Mouse (Mus musculus) Patski (cell line): ENCODE measurements around the gene Wnk4. TPM values are rescaled to one million over a fixed set of nuclear protein-coding genes. Genes with fewer than 3 reads are reported as not detected.
A peak's percentile ranks its signal among the peaks of the same experiment; 100 is the strongest.

Experiments used
- ATAC-seq: fragments of 100-300 bp; one replicate; pipeline ENCODE4 v1.8.0; 2021
- CTCF ChIA-PET: fragments of 350-600 bp; sonication (Branson Sonifier 250); formaldehyde crosslinking; loops from one replicate; lab custom pipeline; 2022; ENCODE audit warnings: inconsistent platforms; lab: Charles Lee
- POLR2A ChIA-PET: fragments of 350-600 bp; sonication (Branson Sonifier 250); formaldehyde crosslinking; loops from one replicate; lab custom pipeline; 2022; ENCODE audit warnings: antibody characterized with exemption, inconsistent platforms; lab: Charles Lee
- DNase-seq: peaks from one replicate; pipeline ENCODE4 v3.0.0-alpha.2; 2011; ENCODE audit warnings: low read depth, low spot score
- H3K27me3 ChIP-seq: fragments of 371-371 bp; one replicate; pipeline ENCODE4 v1.5.1; 2021
- CTCF ChIP-seq: fragments of 100-300 bp; IDR thresholded peaks from one replicate; pipeline ENCODE4 v1.5.1; 2021
- in situ Hi-C: fragments of 300-500 bp; cut with MboI; formaldehyde crosslinking; loops from 3 replicates; pipeline ENCODE4 v1.11.1; 2018; ENCODE audit warnings: low pct_unique_long_range_greater_than_20kb, mixed read lengths
- polyA plus RNA-seq: library from polyadenylated mRNA; unstranded; gene quantifications from one replicate; pipeline ENCODE4 v1.2.3, GENCODE M21; 2021

The Wnk4 gene
- polyA plus RNA-seq, 1 experiment from 2014 or later, result 53.9 TPM

- ATAC-seq (no peak), DNase-seq (no peak)
- no peaks in the 10 kb centered on the region for H3K27me3 ChIP-seq
- POLR2A ChIA-PET, result no interaction called here
- CTCF ChIA-PET, result interaction anchor here (1.3 to 1.9 kb wide), 2 partner anchors 19 to 64 kb away, joined by 4 to 5 read pairs; partner anchors contain the start of gene Becn1
- in situ Hi-C loops, result no loop called here
- TF ChIP-seq CTCF, result no peak
These were observed 22.2 kb upstream of the Wnk4 start for GRCm38 (mm10) chr11:101238071-101238647.

GRCm38 (mm10) chr11:101245071-101245470, 15.3 kb upstream of the Wnk4 start:
- no peaks in the 10 kb centered on the region for H3K27me3 ChIP-seq
- ATAC-seq, result no peak
- DNase-seq, result no peak
- in situ Hi-C loops, result no loop called here
- POLR2A ChIA-PET, result no interaction called here
- CTCF ChIA-PET, result interaction anchor here (1.0 to 1.9 kb wide), 6 partner anchors 8 to 45 kb away, joined by 3 to 8 read pairs (median 5); no protein-coding TSS in a partner anchor
- no peak for TF ChIP-seq CTCF

GRCm38 (mm10) chr11:101245855-101246701, 14.3 kb upstream of the Wnk4 start, which contains the start of gene Ramp2:
Gene Ramp2, plus strand, starts transcription at chr11:101246028.
- ChIA-PET CTCF (interaction anchor here (0.7 to 1.9 kb wide), 8 partner anchors 9 to 56 kb away, joined by 3 to 8 read pairs (median 5); partner anchors contain the start of gene Becn1), POLR2A (interaction anchor here (0.6 to 1.7 kb wide), 3 partner anchors 14 to 102 kb away, joined by 3 to 10 read pairs (median 3); no protein-coding TSS in a partner anchor)
- DNase-seq (no peak), ATAC-seq (peak; percentile 17)
- in situ Hi-C loops, result no loop called here
- no peaks in the 10 kb centered on the region for H3K27me3 ChIP-seq
- peak; percentile 40 for TF ChIP-seq CTCF

- in situ Hi-C loops, result no loop called here
- CTCF ChIA-PET, result interaction anchor here (0.7 to 1.9 kb wide), 6 partner anchors 10 to 56 kb away, joined by 3 to 8 read pairs (median 5); partner anchors contain the start of gene Becn1
These were observed 13.7 kb upstream of the Wnk4 start for GRCm38 (mm10) chr11:101246702-101247012.

DNA sequence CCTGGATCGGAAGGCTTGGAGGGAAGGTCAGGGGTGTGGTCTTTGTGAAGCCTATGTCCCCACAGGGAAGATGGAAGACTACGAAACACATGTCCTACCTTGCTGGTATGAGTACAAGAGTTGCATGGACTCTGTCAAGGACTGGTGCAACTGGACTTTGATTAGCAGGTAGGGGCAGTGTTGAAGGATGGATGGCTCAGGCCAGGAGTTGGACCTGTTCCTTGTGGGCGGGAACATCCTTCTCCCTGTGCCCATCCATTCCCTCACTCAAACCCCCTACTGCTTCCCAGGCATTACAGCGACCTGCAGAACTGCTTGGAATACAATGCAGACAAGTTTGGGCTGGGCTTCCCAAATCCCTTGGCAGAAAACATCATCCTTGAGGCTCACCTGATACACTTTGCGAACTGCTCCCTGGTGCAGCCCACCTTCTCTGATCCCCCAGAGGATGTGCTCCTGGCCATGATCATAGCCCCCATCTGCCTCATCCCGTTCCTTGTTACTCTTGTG, 12.8 kb upstream of the Wnk4 start:
- ATAC-seq, result no peak
- TF ChIP-seq CTCF, result no peak
- CTCF ChIA-PET, result interaction anchor here (0.7 kb wide), 1 partner anchor 16 kb away, joined by 3 read pairs; no protein-coding TSS in a partner anchor

More at GRCm38 (mm10) chr11:101246702-101247012, 13.7 kb upstream of the Wnk4 start:
- no peak for DNase-seq
- ATAC-seq, result no peak
- no peak for TF ChIP-seq CTCF
- POLR2A ChIA-PET, result interaction anchor here (0.8 to 1.7 kb wide), 3 partner anchors 15 to 56 kb away, joined by 3 to 10 read pairs (median 4); no protein-coding TSS in a partner anchor
- H3K27me3 ChIP-seq, result no peaks in the 10 kb centered on the region

GRCm38 (mm10) chr11:101248258-101248994, 11.9 kb upstream of the Wnk4 start:
- peak; percentile 78 for TF ChIP-seq CTCF
- DNase-seq, result no peak
- ATAC-seq, result no peak
- H3K27me3 ChIP-seq, result no peaks in the 10 kb centered on the region
- ChIA-PET POLR2A (no interaction called here), CTCF (interaction anchor here (0.7 to 0.8 kb wide), 2 partner anchors 17 to 37 kb away, joined by 3 read pairs; no protein-coding TSS in a partner anchor)
- in situ Hi-C loops, result no loop called here

More for the DNA sequence above, 12.8 kb upstream of the Wnk4 start:
- POLR2A ChIA-PET, result interaction anchor here (0.8 kb wide), 1 partner anchor 53 kb away, joined by 4 read pairs; no protein-coding TSS in a partner anchor
- in situ Hi-C loops, result no loop called here
- no peak for DNase-seq
- H3K27me3 ChIP-seq, result no peaks in the 10 kb centered on the region

GRCm38 (mm10) chr11:101251031-101251430, 9.3 kb upstream of the Wnk4 start:
- in situ Hi-C loops, result loop anchor here (5.0 kb wide), 2 partner anchors 39 to 51 kb away; partner anchors contain the start of gene Becn1
- ATAC-seq, result no peak
- no peak for TF ChIP-seq CTCF

GRCm38 (mm10) chr11:101252941-101253340, 7.4 kb upstream of the Wnk4 start:
- TF ChIP-seq CTCF, result no peak
- no peak for ATAC-seq
- DNase-seq, result no peak
- in situ Hi-C loops, result loop anchor here (5.0 kb wide), 2 partner anchors 41 to 49 kb away; partner anchors contain the start of gene Becn1
- H3K27me3 ChIP-seq, result no peaks in the 10 kb centered on the region
- ChIA-PET CTCF (interaction anchor here (0.9 to 5.1 kb wide), 7 partner anchors 25 to 210 kb away, joined by 3 to 33 read pairs (median 3); partner anchors contain the start of genes Becn1, Cntd1 and Coa3), POLR2A (interaction anchor here (1.0 to 1.6 kb wide), 6 partner anchors 9 to 49 kb away, joined by 3 to 7 read pairs (median 4); partner anchors contain the start of gene Becn1)

More at GRCm38 (mm10) chr11:101251031-101251430, 9.3 kb upstream of the Wnk4 start:
- no peak for DNase-seq
- ChIA-PET POLR2A (no interaction called here), CTCF (interaction anchor here (2.5 to 5.1 kb wide), 2 partner anchors 39 to 50 kb away, joined by 8 to 33 read pairs; partner anchors contain the start of gene Becn1)
- H3K27me3 ChIP-seq, result no peaks in the 10 kb centered on the region
